Mouse (Mus musculus): ENCODE results near the gene Armcx1.
"Not testable (repeated sequence)": the region's sequence is repeated elsewhere in the genome, so short reads cannot be mapped to it uniquely, and the experiment has no call there.

Gene Armcx1

GRCm38 (mm10) chrX:134717752-134718308 is at the start of gene Armcx1:
TSS of gene Armcx1 (plus strand) at chrX:134717963.
- peak; percentile 59 to 68 for DNase-seq (ENCODE audit: low spot score in 2 of 2)

GRCm38 (mm10) chrX:134675022-134675421 is 42.7 kb upstream of the Armcx1 start:
- no peak for DNase-seq (ENCODE audit: low spot score in 2 of 2)

GRCm38 (mm10) chrX:134675959-134676358 is 41.8 kb upstream of the Armcx1 start:
- no peak for DNase-seq (ENCODE audit: low spot score in 2 of 2)

GRCm38 (mm10) chrX:134684936-134685335 is 32.8 kb upstream of the Armcx1 start:
- no peak for DNase-seq (ENCODE audit: low spot score in 2 of 2)

- peak; percentile 31 to 55 for DNase-seq (ENCODE audit: low spot score in 2 of 2)
These were observed 31.5 kb upstream of the Armcx1 start, which contains the start of gene Armcx4 for GRCm38 (mm10) chrX:134686267-134686666. TSS of gene Armcx4 (plus strand) at chrX:134686519.

- peak in 1 of 2 experiments; percentile 15 for DNase-seq (ENCODE audit: low spot score in 2 of 2)
These were observed 31.0 kb upstream of the Armcx1 start for GRCm38 (mm10) chrX:134686739-134687171.

- no peak for DNase-seq (ENCODE audit: low spot score in 2 of 2)
These were observed 28.1 kb upstream of the Armcx1 start for GRCm38 (mm10) chrX:134689676-134690075.

GRCm38 (mm10) chrX:134690871-134691539 is 26.8 kb upstream of the Armcx1 start:
- DNase-seq (ENCODE audit: low spot score in 2 of 2): no peak

GRCm38 (mm10) chrX:134691540-134691935 is 26.2 kb upstream of the Armcx1 start:
- no peak for DNase-seq (ENCODE audit: low spot score in 2 of 2)

- DNase-seq (ENCODE audit: low spot score in 2 of 2): no peak
These were observed 900 bp upstream of the Armcx1 start for GRCm38 (mm10) chrX:134716863-134717262.

GRCm38 (mm10) chrX:134718524-134718923 is 761 bp downstream of the Armcx1 start:
- peak in 1 of 2 experiments; percentile 47 for DNase-seq (ENCODE audit: low spot score in 2 of 2)

GRCm38 (mm10) chrX:134723762-134724161 is 6.0 kb downstream of the Armcx1 start:
- DNase-seq (ENCODE audit: low spot score in 2 of 2): not testable (repeated sequence)

- DNase-seq (ENCODE audit: low spot score in 2 of 2): no peak
These were observed 12.0 kb downstream of the Armcx1 start for GRCm38 (mm10) chrX:134729778-134730177.

- DNase-seq (ENCODE audit: low spot score in 2 of 2): no peak
These were observed 20.0 kb downstream of the Armcx1 start for GRCm38 (mm10) chrX:134737796-134738195.

- DNase-seq (ENCODE audit: low spot score in 2 of 2): no peak
These were observed 21.4 kb downstream of the Armcx1 start for GRCm38 (mm10) chrX:134739160-134739559.

GRCm38 (mm10) chrX:134741862-134742261 is 24.1 kb downstream of the Armcx1 start:
- DNase-seq (ENCODE audit: low spot score in 2 of 2): no peak

- DNase-seq (ENCODE audit: low spot score in 2 of 2): peak in 1 of 2 experiments; percentile 52
These were observed 28.7 kb downstream of the Armcx1 start for GRCm38 (mm10) chrX:134746459-134746858.

- peak in 1 of 2 experiments; percentile 53 for DNase-seq (ENCODE audit: low spot score in 2 of 2)
These were observed 33.2 kb downstream of the Armcx1 start, which contains the start of gene Armcx6 for GRCm38 (mm10) chrX:134750764-134751592. TSS of gene Armcx6 (minus strand) at chrX:134751417.

- DNase-seq (ENCODE audit: low spot score in 2 of 2): no peak
These were observed 34.1 kb downstream of the Armcx1 start for GRCm38 (mm10) chrX:134751910-134752309.

- DNase-seq (ENCODE audit: low spot score in 2 of 2): no peak
These were observed 34.8 kb downstream of the Armcx1 start for GRCm38 (mm10) chrX:134752584-134752983.

- peak in 1 of 2 experiments; percentile 54 for DNase-seq (ENCODE audit: low spot score in 2 of 2)
These were observed 38.9 kb downstream of the Armcx1 start, which contains the start of gene Armcx3 for GRCm38 (mm10) chrX:134756434-134757292. TSS of gene Armcx3 (plus strand) at chrX:134756595.
